Mouse (Mus musculus): ENCODE results near the gene Pif1. TPM values are rescaled to one million over a fixed set of nuclear protein-coding genes. Genes with fewer than 3 reads are reported as not detected.

The Pif1 gene
- polyA plus RNA-seq, 1 experiment from 2014 or later: 3.6 TPM

DNA sequence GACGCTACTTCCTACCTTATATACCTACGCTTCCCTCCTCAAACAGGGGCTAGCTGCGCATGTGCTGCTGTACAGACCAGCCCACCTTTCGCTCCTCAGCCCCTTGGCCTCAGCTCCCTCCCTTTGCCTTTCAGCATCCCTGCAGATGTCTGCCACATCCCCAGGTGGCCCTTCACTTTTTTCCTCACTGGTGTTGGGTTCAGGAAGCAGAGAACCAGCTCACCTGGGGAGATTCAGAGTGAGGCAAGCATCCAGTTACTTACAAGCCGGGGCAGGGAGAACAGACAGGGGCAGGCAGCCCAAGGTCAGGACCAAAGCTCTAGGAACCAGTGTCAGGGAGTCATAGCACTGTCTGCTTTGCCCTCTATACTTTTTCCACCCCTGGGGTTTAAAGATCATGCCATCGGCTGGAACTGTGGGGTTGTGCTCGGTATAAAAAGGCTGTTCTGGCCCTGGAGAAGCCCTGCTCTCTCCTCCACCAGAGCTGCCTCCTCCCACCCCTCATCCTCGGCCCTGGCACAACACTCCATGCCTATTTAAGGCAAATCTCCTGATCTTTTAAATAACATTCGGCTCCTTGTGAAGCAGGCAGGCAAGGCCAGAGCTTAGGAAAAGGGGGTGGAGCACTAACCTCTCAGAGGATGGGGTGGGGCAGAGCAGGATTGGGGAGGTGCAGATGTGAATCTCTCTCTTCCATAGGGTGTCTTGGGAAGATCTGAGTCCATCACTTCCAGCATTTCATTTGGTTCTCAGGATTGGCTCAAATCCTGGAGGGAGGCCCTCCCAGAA, 19.6 kb downstream of the Pif1 start:
- no peak overlapping the region for H3K4me3 ChIP-seq
- no peak overlapping the region for H3K4me2 ChIP-seq
- H3K27ac ChIP-seq (replicated peaks): no peak overlapping the region
- no peaks in the 10 kb centered on the region for H3K27me3 ChIP-seq
- no peaks in the 10 kb centered on the region for H3K36me3 ChIP-seq
- WGBS: 47% methylated on average over 9 of the region's 9 CpGs
- no peaks in the 10 kb centered on the region for H3K9me3 ChIP-seq
- no peak for ATAC-seq (ENCODE audit: low FRiP score, low read depth)
- peaks cover 6% of the 10 kb centered on the region for H3K4me1 ChIP-seq (replicated peaks)
- H3K9ac ChIP-seq: no peak overlapping the region

DNA sequence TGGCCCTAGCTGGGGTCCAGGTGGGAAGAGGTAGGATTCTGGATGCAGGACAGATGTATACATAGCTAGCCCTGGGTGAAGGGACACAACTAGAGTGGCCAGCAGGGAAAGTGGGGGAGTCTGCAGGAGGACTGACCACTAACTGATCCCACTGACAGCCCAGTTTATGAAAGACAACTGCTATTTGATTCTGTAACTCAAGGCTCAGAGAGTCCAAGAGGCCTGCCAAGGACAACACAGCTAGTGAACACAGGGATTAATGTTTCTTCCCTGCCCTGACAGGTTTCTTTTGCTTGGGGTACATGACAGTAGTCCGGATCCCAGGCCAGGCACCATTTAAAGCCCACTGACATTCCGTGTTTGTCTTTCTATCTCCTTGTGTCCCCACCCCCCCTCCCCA, 20.2 kb downstream of the Pif1 start:
- Histone ChIP-seq H3K4me1 (replicated peaks) (peaks cover 6% of the 10 kb centered on the region), H3K27ac (replicated peaks) (no peak overlapping the region), H3K4me2 (no peak overlapping the region), H3K9ac (no peak overlapping the region), H3K9me3 (no peaks in the 10 kb centered on the region), H3K36me3 (no peaks in the 10 kb centered on the region), H3K4me3 (no peak overlapping the region), H3K27me3 (no peaks in the 10 kb centered on the region)
- WGBS: 56% methylated on average over 2 of the region's 2 CpGs
- ATAC-seq (ENCODE audit: low FRiP score, low read depth): no peak

DNA sequence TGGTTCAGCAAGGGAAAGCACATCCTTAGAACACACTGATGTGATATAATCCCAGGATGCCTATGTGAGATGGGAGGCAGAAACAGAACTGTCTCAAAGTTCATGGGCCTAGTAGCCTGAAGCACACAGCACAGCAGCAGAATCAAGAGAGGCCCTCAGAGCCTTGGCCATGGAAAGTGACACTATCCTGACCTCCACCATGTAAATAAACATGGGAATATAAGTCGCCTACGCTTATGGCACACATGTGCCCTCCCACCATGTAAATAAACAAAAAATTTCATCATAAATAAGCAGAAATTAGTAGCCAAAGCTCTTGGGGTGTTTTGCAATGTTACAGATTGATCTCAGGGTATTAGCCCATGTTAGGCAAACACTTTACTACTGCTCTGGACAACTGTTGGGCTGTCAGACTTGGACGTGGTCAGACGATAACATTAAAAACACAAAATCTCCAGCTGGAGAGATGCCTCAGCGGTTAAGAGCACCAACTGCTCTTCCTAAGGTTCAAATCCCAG, 25.1 kb downstream of the Pif1 start:
- H3K36me3 ChIP-seq: no peaks in the 10 kb centered on the region
- no peaks in the 10 kb centered on the region for H3K4me1 ChIP-seq (replicated peaks)
- H3K27me3 ChIP-seq: no peaks in the 10 kb centered on the region
- H3K9ac ChIP-seq: no peak overlapping the region
- no peaks in the 10 kb centered on the region for H3K9me3 ChIP-seq
- no peak overlapping the region for H3K27ac ChIP-seq (replicated peaks)
- no peak for ATAC-seq (ENCODE audit: low FRiP score, low read depth)
- no peak overlapping the region for H3K4me3 ChIP-seq
- H3K4me2 ChIP-seq: no peak overlapping the region
- WGBS: 91% methylated on average over 5 of the region's 5 CpGs

DNA sequence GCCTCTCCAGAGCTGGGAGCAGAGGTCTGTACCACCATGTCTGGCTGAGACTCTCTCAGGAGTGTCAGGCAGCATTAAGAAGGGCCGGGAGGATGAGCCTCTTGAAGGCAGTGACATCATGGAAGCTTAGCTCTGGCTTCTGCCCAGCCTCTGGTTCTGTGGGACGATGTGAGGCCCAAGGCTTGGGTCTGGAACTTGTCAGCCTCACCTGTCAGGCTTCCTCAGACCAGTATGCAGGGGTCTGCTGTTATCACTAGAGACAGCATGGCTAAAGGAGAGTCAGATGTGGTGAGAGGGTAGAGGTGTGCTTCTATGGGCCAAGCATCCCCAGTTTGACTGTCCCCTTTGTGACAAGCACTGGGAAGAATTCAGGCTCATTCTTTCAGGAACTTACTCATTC, 26.1 kb downstream of the Pif1 start:
- no peak overlapping the region for H3K27ac ChIP-seq (replicated peaks)
- no peak overlapping the region for H3K4me2 ChIP-seq
- ATAC-seq (ENCODE audit: low FRiP score, low read depth): no peak
- no peaks in the 10 kb centered on the region for H3K36me3 ChIP-seq
- no peaks in the 10 kb centered on the region for H3K27me3 ChIP-seq
- WGBS: 64% methylated on average over 2 of the region's 2 CpGs
- no peak overlapping the region for H3K4me3 ChIP-seq
- H3K9me3 ChIP-seq: no peaks in the 10 kb centered on the region
- H3K9ac ChIP-seq: no peak overlapping the region
- H3K4me1 ChIP-seq (replicated peaks): no peaks in the 10 kb centered on the region

DNA sequence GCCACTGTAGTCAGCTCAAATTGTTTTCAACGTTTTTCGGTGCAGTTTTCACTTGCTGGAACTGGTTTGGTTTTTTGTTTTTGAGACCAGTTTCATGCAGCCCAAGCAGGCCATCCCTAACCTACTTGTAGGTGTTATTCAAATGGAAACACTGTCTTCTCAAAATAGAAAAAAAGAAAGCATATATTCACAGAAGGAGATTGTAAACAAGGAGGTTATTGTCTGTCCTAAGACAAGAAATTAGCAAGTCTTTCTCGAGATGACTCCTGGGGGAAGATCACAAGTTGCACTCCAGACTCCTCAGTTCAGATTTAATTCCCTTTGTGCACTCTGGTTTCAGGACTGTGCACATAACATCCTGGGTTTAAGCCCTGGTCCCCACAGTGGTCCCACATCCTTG, 32.4 kb downstream of the Pif1 start:
- WGBS: 64% methylated on average over 3 of the region's 3 CpGs

DNA sequence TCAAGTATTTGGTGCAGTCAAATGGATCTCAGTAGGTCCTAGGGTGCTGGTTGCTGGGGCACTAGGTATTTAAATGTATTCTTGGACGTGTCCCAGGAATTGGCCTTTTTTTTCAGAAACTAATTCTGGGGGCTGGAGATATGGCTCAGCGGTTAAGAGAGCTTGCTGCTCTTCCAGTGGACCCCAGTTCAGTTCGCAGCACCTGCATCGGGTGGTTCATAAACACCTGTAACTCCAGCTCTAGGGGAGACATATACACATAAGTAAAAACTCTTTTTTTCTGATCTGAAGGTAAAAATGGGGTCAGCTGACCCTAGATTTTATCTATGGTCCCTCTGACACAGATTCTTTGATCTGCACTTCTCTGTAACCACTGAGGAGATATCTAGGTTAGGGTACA, 34.2 kb downstream of the Pif1 start:
- H3K27ac ChIP-seq (replicated peaks): no peak overlapping the region
- H3K27me3 ChIP-seq: no peaks in the 10 kb centered on the region
- no peaks in the 10 kb centered on the region for H3K9me3 ChIP-seq
- H3K36me3 ChIP-seq: no peaks in the 10 kb centered on the region
- no peak overlapping the region for H3K9ac ChIP-seq
- 92% methylated on average over 4 of the region's 4 CpGs for WGBS
- no peaks in the 10 kb centered on the region for H3K4me1 ChIP-seq (replicated peaks)
- no peak overlapping the region for H3K4me3 ChIP-seq
- no peak for ATAC-seq (ENCODE audit: low FRiP score, low read depth)
- no peak overlapping the region for H3K4me2 ChIP-seq

More for the DNA sequence above, 32.4 kb downstream of the Pif1 start:
- Histone ChIP-seq H3K4me3 (no peak overlapping the region), H3K27me3 (no peaks in the 10 kb centered on the region), H3K9ac (no peak overlapping the region), H3K4me1 (replicated peaks) (no peaks in the 10 kb centered on the region), H3K36me3 (no peaks in the 10 kb centered on the region), H3K9me3 (no peaks in the 10 kb centered on the region), H3K4me2 (no peak overlapping the region), H3K27ac (replicated peaks) (no peak overlapping the region)
- no peak for ATAC-seq (ENCODE audit: low FRiP score, low read depth)

DNA sequence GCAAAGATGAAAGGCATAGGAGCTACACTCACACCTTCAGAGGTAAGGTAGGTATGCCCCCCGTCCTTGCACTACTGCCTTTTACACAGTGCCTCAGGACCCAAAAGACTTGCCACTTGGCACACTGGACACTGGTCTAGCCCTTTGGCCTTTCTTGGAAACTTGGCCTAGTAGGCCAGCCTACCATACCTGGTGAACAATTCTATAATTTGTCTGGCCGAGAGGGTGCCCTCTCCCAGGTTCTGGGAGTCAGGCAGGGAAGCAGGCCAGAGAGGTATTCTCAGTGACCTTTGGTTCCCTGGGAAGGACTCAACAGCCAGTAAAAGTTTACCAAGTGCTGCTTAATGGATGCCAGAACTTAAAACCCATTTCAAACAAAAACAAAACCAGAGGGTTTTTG, 34.7 kb downstream of the Pif1 start:
- H3K4me3 ChIP-seq: no peak overlapping the region
- H3K27ac ChIP-seq (replicated peaks): no peak overlapping the region
- H3K4me2 ChIP-seq: no peak overlapping the region
- WGBS: 74% methylated on average over 2 of the region's 2 CpGs
- no peaks in the 10 kb centered on the region for H3K4me1 ChIP-seq (replicated peaks)
- ATAC-seq (ENCODE audit: low FRiP score, low read depth): no peak
- H3K27me3 ChIP-seq: no peaks in the 10 kb centered on the region
- H3K9me3 ChIP-seq: no peaks in the 10 kb centered on the region
- H3K36me3 ChIP-seq: no peaks in the 10 kb centered on the region
- no peak overlapping the region for H3K9ac ChIP-seq

DNA sequence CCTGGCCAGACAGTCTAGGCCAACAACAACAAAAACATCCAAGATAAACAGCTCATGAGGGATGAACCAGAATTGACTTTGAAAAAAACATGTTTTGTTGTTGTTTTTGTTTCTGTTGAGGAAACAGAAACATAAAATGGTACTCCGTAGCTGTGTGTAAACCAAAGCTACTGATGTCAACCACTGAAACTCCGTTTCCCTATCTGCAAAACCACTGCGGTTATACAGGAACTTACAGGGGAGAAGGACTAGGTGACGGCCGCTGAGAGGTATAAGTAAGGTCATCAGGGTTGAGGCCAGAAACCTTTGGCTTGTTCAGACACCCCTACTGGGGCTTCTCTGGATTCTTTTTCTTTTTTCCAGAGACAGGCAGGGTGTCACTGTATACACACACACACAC, 35.9 kb downstream of the Pif1 start:
- WGBS: 87% methylated on average over 5 of the region's 5 CpGs
- no peak for ATAC-seq (ENCODE audit: low FRiP score, low read depth)
- H3K4me1 ChIP-seq (replicated peaks): no peaks in the 10 kb centered on the region

DNA sequence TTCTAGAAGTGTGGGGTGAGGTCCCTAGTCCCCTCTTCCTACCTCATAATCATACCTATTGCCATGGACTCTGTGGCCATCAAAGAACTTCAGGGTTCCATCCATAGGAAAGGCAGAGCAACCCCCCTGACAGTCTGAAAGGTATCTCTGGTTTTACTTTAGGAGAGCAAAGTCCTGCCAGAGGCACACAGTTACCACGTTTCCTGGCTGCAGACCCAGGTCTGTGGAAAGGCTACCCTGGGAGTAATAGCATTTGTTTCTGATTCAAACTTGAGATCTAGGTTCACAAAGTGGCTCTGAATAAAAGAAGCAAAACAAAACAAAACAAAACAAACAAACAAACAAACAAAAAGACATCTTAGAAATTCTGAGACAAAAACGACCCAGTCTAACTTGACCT, 37.3 kb downstream of the Pif1 start:
- no peak for ATAC-seq (ENCODE audit: low FRiP score, low read depth)
- no peak overlapping the region for H3K9ac ChIP-seq
- WGBS: 82% methylated on average over 2 of the region's 2 CpGs

More for the DNA sequence above, 35.9 kb downstream of the Pif1 start:
- Histone ChIP-seq H3K27me3 (peaks cover 4% of the 10 kb centered on the region; the same call in 1 of the 2 replicates), H3K4me3 (no peak overlapping the region), H3K36me3 (no peaks in the 10 kb centered on the region), H3K4me2 (no peak overlapping the region), H3K9ac (no peak overlapping the region), H3K27ac (replicated peaks) (no peak overlapping the region), H3K9me3 (no peaks in the 10 kb centered on the region)

DNA sequence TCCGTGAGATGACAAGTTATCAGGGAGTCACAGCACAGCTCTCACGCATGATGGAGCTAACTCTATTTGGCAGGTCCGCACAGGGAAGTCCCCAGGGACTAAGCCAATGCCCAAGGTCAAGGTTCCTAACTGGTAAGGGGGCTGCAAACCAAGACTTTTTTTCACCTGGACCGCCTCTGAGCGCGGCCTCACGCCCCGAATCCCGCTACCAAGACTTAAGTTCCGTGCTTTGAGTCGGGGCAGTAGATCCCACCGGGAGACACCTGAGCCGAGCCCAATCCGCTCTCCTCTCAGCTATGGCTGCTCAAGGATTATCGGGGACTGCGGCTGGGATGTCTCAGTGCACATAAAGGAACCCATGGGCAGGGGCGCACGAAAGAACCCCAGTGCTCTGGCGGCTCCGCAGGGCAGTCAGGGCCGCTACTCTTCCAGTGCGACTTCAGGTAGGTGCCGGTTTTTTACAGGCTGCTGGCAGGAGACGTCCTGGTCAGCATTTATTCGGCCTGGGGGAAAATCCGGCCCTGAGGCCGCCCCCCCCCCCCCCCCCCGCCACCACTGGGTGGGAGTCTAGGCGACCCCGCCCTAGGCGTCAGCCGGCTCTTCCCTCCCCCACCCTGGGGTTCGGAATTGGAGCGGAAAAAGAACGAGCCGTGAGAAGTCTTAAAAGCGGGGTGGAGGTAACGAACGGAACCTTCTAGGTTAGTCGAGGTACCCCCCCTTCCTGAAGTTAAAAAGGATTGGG, 42.2 kb downstream of the Pif1 start, which contains the start of gene Rbpms2:
Rbpms2 (plus strand) TSS at position 624 of the 742 bp plus-strand sequence.
- ATAC-seq (ENCODE audit: low FRiP score, low read depth): no peak
- Histone ChIP-seq H3K4me2 (peak within 1 kb of the TSS; percentile 96), H3K36me3 (no peaks in the 10 kb centered on the region), H3K27ac (replicated peaks) (0 out of 2 replicates have a peak within 1 kb of the TSS, but pooled peaks have one; percentile 38), H3K9ac (peak within 1 kb of the TSS; percentile 53), H3K27me3 (peaks cover 34% of the 10 kb centered on the region), H3K4me3 (peak within 1 kb of the TSS; percentile 80), H3K4me1 (replicated peaks) (peaks cover 29% of the 10 kb centered on the region), H3K9me3 (no peaks in the 10 kb centered on the region)
- 2% methylated on average over 36 of the region's 40 CpGs for WGBS

More for the DNA sequence above, 37.3 kb downstream of the Pif1 start:
- Histone ChIP-seq H3K27ac (replicated peaks) (no peak overlapping the region), H3K27me3 (peaks cover 16% of the 10 kb centered on the region), H3K4me1 (replicated peaks) (peaks cover 5% of the 10 kb centered on the region), H3K4me3 (no peak overlapping the region), H3K4me2 (no peak overlapping the region), H3K9me3 (no peaks in the 10 kb centered on the region), H3K36me3 (no peaks in the 10 kb centered on the region)

DNA sequence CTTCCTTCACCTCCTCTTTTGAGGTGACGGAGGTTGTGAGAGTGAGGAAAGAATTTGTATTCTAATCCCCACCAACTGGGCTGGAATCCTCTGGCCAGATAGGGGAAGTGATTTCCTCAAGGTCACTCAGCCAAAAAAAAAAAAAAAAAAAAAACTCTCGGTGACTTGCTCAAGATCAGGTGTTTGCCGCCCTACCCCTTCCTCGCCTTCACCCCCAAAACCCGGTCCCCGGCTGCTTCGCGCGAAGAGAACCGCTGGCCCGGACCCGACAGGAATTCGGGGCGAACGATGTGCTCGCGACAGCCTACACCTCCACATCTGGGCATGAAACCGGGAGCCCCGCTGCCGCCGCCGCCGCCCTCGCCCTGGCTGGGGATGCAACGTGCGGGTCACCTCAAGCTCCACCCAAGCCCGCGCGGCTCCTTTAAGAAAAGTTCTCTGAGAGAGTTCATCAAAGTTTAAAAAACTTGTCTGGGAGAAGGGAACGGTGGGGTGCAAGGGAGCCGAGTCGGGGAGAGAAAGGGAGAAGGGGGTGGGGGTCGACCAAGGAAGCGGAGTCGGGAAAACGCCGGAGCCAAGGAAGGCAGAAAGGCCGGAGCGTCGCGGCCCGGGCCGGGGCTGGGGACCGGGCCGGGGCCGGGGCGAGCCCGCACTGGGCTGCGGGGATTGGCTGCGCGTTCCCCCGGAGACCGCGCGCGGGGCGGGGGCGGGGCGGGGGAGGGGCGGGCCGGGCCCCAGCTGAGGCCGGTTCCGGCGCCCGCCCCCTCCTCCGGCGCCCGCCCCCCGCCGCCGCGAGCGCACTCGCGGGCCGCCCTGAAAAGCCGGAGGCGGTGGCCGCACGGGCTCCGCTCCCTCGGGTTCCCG, 43.0 kb downstream of the Pif1 start:
- H3K9ac ChIP-seq: peak overlapping the region; percentile 53
- peak overlapping the region; percentile 80 for H3K4me3 ChIP-seq
- no peaks in the 10 kb centered on the region for H3K36me3 ChIP-seq
- no peaks in the 10 kb centered on the region for H3K9me3 ChIP-seq
- H3K4me1 ChIP-seq (replicated peaks): peaks cover 29% of the 10 kb centered on the region
- ATAC-seq (ENCODE audit: low FRiP score, low read depth): peak; percentile 88
- WGBS: under 1% methylated on average over 46 of the region's 83 CpGs
- H3K27me3 ChIP-seq: peaks cover 34% of the 10 kb centered on the region
- 0 out of 2 replicates have a peak overlapping the region, but pooled peaks have one; percentile 38 for H3K27ac ChIP-seq (replicated peaks)
- H3K4me2 ChIP-seq: peak overlapping the region; percentile 96

Data from hindbrain, embryonic 15.5 days (tissue).